Mouse (Mus musculus) heart, adult 11 months (tissue): Measurements from ENCODE around the gene Smg7.

Experiments used
- DNase-seq: peaks from one replicate; pipeline ENCODE4 v3.0.0; 2022

Smg7 gene

DNA sequence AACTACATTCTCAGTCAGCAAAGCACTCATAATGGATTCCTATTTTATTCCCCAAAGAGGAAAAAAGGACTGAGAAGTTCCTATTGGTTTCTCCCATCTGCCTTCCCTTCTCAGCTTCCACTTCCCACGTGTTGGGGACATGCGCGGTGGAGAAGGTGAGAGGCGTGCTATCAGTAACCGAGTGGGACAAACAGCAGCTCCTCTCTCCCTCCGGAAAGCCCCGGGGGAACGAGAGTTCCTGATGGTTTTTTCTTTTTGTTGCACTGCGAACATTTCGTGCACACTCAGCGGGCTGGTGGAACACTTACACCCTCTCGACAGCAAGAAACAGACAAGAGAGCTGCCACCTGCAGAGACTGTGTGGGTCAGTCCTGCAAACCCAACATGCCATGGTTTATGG is 63.6 kb downstream of the Smg7 start:
- peak; percentile 92 for DNase-seq

GRCm38 (mm10) chr1:152838026-152838702 is 64.3 kb downstream of the Smg7 start:
- no peak for DNase-seq

- peak; percentile 75 for DNase-seq
Observed at GRCm38 (mm10) chr1:152835061-152835460, 67.4 kb downstream of the Smg7 start.

GRCm38 (mm10) chr1:152832316-152832715 is 70.1 kb downstream of the Smg7 start:
- DNase-seq, result peak; percentile 79

DNA sequence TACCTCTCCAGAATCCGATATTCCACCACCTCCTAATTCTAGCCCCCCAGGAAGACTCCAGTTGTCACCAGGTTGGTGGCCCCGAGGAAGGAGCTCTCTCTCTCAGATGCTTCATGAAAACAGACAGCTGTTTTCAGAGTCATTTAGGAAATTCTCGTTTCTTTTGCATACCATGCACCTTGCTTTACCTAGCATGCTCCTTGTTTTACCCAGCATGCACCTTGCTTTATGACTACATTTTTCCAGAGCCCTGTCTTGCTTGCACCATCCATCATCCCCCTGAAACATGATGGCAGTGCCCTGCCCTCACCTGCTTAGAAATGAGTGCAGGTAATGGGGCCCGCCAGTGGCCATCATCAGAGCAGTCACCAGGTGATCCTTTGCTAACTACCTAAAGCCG is 70.8 kb downstream of the Smg7 start:
- DNase-seq, result peak; percentile 85

DNA sequence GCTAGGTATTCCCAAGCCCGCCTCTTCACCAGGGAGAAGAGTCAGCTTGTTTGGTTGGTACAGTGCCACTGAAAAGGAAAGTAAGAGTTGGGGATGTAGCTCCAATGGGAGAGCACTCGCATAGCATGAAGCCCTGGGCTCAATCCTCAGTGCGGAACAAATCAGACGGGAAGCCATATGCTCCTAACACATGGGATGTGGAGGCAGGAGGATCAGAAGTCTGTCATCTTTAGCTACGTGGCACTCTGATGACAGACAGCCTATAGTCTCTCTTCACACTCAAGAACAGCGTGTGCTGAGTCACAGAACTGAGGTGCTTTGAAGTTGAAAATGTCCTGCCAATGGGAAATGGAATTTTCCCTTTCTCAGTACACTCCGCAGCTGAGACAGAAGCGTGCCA is 71.4 kb downstream of the Smg7 start:
- DNase-seq, result peak; percentile 57

DNA sequence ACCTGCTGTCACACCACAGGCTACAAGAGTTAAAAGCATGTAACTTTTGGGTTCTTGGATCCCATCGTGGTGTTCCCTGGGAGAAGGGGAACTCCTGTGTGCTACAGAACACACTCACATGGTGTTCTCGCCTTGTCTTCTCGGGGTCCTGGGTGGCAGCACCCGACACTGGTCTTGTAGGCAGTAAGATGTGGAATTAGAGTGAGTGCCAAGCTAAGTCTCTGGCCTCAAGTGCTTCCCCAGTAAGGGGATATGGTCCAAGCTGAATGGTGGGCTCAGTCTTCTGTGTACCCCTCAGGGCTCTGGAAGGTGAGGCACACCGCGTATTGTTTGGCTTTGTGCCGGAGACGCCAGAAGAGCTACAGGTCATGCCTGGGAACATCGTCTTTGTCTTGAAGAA is 72.4 kb downstream of the Smg7 start:
- DNase-seq, result peak; percentile 71

DNA sequence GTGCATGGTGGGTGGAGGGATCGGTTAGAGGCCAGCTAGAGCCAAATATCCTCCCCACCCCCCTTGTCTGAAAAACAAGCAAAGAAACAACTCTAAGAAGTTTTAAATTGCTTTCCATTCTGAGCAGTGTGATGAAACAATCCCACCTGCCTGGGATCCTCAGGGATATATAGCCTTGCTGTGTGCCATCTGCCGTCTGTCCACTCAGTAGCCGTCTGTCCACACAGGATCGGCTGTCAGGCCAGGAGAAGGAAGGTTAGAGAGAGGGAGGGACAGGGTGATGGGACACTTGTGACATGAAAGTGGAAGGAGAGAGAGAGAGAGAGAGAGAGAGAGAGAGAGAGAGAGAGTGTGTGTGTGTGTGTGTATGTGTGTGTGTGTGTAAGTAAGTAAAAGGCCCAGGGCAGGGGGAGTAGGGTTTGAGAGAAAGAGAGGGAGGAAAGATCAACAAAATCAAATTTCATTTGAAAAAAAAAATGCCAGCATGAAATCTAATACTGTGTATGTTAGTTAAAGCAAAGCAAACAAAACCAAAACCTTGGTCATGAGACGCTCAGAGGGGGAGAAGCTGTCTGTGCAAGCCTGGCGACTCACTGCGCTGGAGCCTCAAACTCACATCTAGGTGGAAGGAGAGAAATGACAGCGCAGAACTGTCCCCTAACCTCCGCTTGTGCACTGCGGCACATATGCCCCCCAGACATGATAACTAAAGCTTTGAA is 73.7 kb downstream of the Smg7 start:
- peak; percentile 54 for DNase-seq

DNA sequence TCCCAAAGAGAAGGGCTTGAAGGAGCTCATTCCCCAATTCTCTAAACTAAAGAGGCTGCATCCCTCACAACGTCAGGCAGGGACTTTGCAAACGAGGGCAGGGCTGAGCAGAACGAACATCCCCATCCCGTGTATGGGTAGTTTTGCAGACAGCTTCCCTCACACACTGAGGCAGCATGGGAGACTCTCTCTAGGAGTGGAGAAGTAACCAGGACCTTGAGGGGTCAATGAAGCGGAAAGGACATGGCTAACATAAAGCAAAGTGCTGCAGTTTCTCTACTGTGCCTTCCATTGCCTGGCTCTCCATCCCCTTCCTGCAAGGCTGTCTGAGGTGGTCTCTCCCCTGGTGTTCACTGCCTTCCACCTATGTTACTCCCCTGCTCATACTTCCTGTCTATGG is 74.3 kb downstream of the Smg7 start:
- DNase-seq, result peak; percentile 57

- DNase-seq, result peak; percentile 89
Observed at GRCm38 (mm10) chr1:152826446-152826845, 76.0 kb downstream of the Smg7 start.

DNA sequence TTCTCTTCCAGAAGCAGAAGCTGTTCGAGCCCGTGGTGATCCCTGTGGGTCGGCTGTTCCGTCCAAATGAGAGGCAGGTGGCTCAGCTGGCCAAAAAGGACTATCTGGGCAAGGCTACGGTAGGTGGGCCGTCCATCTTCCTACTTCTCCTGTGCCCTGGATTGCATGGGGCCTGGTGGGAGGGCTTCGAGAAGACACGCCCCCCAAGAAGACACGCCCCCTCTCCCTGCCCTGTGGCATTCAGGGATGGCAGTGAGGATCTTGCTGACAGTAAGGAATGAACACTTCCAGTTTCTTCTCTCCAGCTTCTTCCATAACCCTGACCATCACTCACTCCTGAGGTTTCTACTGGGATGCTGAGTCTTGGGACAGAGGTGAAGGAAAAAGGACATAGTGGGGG is 78.2 kb downstream of the Smg7 start:
- DNase-seq, result peak; percentile 87

DNA sequence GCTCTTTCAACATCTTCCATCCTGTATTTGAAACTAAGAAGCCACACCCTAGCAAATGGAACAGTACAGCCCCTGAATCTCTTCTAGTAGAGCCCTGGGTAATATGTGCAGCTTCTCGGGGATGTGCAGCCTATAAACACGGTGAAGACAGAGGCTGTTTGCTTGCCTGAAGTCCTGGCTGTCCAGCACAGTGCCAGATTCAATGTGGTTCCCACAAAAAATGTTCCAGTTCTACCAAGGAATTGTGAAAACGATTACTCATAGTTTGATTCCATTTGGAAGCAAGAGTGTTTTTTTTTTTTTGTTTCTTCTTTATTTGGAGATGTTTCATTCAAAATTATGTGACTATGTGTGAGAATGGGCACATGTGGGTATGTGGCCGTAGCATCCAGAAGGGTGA is 80.7 kb downstream of the Smg7 start:
- DNase-seq, result peak; percentile 82

DNA sequence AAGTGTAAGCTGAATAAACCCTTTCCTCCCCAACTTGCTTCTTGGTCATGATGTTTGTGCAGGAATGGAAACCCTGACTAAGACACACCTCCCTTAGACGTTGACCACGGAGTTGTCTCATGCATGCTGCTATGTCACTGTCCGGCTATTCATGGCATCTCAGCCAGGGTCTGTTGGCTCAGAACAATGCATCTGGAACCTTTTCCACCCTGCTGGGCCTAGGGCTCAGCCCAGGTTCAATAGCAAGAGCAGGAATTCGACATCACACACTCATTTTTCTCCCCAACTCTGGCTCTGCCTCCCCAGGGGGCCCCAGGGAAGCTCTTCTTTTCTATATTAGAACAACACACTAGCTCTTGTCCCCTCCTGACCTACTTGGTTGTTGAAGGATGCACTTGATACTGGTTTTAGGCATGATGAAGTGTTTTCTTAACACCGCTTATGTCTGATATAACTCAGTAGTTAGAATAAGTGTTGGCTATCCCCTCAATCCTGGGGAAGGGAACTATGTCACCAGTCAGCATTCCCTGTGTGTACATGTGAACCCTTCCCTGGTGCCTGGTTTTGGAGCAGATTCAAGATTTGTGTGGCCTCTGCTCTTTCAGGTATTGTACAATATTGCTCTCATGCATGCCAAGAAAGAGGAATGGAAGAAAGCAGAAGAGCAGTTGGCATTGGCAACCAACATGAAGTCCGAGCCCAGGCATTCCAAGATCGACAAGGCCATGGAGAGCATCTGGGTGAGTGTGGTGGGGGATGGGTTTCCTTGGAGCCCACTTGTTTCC is 81.3 kb downstream of the Smg7 start:
- DNase-seq, result peak; percentile 78

- peak; percentile 60 for DNase-seq
Observed at GRCm38 (mm10) chr1:152819558-152819957, 82.9 kb downstream of the Smg7 start.

- peak; percentile 98 for DNase-seq
Observed at GRCm38 (mm10) chr1:152817794-152818193, 84.7 kb downstream of the Smg7 start.

GRCm38 (mm10) chr1:152817027-152817769 is 85.2 kb downstream of the Smg7 start:
- no peak for DNase-seq

DNA sequence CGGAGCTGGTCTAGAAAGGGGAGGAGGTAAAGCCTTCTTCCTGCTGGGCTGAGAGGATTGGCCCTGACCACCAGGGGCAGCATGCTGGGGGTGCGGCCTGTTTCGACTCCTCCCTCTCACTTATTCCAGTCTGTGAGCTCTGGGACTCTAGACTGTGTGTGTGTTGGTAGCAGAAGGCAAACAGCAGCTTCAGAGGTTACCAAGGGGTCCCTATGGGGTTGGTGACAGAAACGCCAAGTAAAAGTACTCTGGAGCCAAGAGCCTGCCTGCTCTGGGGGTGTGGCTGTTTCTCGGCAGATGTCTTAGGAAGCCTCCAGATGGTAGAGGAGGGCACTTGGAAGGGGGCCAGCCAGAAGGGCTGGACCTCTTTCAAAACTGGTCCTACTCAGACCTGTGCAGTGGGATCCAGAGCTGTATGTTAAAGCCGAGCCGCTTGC is 87.2 kb downstream of the Smg7 start:
- no peak for DNase-seq

DNA sequence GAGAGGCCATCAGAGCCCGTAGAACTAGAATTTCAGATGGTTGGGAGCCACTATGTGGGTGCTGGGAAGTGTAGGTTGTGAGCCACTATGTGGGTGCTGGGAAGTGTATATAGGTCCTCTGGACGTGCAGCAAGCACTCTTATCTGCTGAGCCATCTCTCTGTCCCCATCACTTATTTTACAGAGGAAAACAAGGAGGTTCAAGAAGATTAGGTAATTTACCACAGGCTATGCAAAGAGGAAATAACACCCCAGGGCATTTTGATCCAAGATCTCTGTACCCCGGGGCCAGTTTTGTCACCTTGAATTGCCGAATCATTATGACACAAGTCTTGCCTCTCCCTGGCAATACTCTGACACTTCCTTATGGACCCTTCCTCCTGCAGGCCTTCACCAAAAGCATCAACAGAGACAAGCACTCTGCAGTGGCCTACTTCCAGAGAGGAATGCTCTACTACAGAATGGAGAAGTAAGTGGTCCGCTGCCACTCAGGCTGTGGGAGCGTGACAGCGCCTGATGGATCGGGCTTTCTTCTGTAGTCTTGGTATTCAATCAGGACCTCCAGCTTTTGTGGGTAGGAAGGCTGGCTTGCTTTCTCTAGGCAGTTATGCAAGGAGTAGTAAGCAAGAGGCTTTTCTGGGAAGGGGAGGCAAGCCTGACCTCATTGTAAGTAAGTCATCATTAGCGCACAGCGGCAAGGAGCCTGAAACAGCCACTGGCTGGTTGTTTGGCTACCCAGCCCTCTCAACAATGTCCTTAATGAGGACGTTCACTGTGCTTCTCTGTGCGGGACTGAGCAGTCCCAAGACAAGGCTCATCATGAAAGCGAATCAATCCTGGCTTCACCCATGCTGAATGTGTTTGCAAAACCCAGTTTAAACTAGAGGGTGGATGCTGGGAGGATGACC is 91.7 kb downstream of the Smg7 start:
- no peak for DNase-seq

- DNase-seq, result peak; percentile 98
Observed at GRCm38 (mm10) chr1:152809541-152810252, 92.7 kb downstream of the Smg7 start.

DNA sequence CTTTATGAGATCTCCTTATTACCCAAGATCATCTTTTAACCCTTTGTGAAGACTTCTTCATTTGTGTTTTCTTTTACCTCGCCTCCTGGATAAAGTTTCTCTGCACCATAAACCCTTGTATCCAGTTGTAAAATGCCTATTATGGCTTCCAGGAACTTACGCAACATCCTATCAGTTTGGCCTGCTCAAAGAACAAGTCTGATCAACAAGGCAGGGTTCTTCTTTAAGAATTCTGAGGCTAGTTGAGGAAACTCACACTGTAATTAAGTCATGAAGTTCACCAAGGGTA is 94.1 kb downstream of the Smg7 start:
- DNase-seq, result no peak

- DNase-seq, result peak; percentile 96
Observed at GRCm38 (mm10) chr1:152807619-152808391, 94.6 kb downstream of the Smg7 start.
